Mouse (Mus musculus): ENCODE results near the gene Nlrc5. TPM values are rescaled to one million over a fixed set of nuclear protein-coding genes. Genes with fewer than 3 reads are reported as not detected.

The Nlrc5 gene
- polyA plus RNA-seq, 1 experiment: 56.8 TPM

- Histone ChIP-seq H3K36me3 (ENCODE audit: control insufficient read depth, insufficient read depth, low read length) (no peaks in the 10 kb centered on the region), H3K27me3 (ENCODE audit: control insufficient read depth, insufficient read depth, low read length) (no peaks in the 10 kb centered on the region), H3K4me1 (replicated peaks; ENCODE audit: control insufficient read depth, insufficient read depth, low read length) (peaks cover 3% of the 10 kb centered on the region; the same call in 1 of the 2 replicates), H3K27ac (ENCODE audit: control insufficient read depth, insufficient read depth, low read length) (no peak overlapping the region), H3K4me3 (ENCODE audit: control insufficient read depth, insufficient read depth, low read length) (no peak overlapping the region)
- 87% methylated on average over 1 of the region's 1 CpGs for whole genome bisulfite sequencing
- no peak for DNase-seq
- TF ChIP-seq POLR2A (IDR thresholded peaks at IDR 0.05; ENCODE audit: control insufficient read depth, extremely low read depth, insufficient read depth, low read length, poor library complexity) (no peak), CTCF (IDR thresholded peaks at IDR 0.05; ENCODE audit: borderline replicate concordance, control insufficient read depth, extremely low read depth, insufficient read depth, low read length, poor library complexity) (no peak)
Observed at GRCm38 (mm10) chr8:94493240-94493639, 59.1 kb downstream of the Nlrc5 start.

GRCm38 (mm10) chr8:94515430-94516208 is 81.5 kb downstream of the Nlrc5 start:
- Histone ChIP-seq H3K4me1 (replicated peaks; ENCODE audit: control insufficient read depth, insufficient read depth, low read length) (no peaks in the 10 kb centered on the region), H3K4me3 (ENCODE audit: control insufficient read depth, insufficient read depth, low read length) (no peak overlapping the region), H3K36me3 (ENCODE audit: control insufficient read depth, insufficient read depth, low read length) (no peaks in the 10 kb centered on the region), H3K27ac (ENCODE audit: control insufficient read depth, insufficient read depth, low read length) (no peak overlapping the region), H3K27me3 (ENCODE audit: control insufficient read depth, insufficient read depth, low read length) (no peaks in the 10 kb centered on the region)
- DNase-seq: no peak
- TF ChIP-seq CTCF (IDR thresholded peaks at IDR 0.05; ENCODE audit: borderline replicate concordance, control insufficient read depth, extremely low read depth, insufficient read depth, low read length, poor library complexity) (no peak), POLR2A (IDR thresholded peaks at IDR 0.05; ENCODE audit: control insufficient read depth, extremely low read depth, insufficient read depth, low read length, poor library complexity) (no peak)
- WGBS: 94% methylated on average over 5 of the region's 5 CpGs

- Histone ChIP-seq H3K27ac (ENCODE audit: control insufficient read depth, insufficient read depth, low read length) (no peak overlapping the region), H3K4me1 (replicated peaks; ENCODE audit: control insufficient read depth, insufficient read depth, low read length) (no peaks in the 10 kb centered on the region), H3K27me3 (ENCODE audit: control insufficient read depth, insufficient read depth, low read length) (no peaks in the 10 kb centered on the region), H3K4me3 (ENCODE audit: control insufficient read depth, insufficient read depth, low read length) (no peak overlapping the region), H3K36me3 (ENCODE audit: control insufficient read depth, insufficient read depth, low read length) (no peaks in the 10 kb centered on the region)
- TF ChIP-seq POLR2A (IDR thresholded peaks at IDR 0.05; ENCODE audit: control insufficient read depth, extremely low read depth, insufficient read depth, low read length, poor library complexity): no peak
- TF ChIP-seq CTCF (IDR thresholded peaks at IDR 0.05; ENCODE audit: borderline replicate concordance, control insufficient read depth, extremely low read depth, insufficient read depth, low read length, poor library complexity): no peak
- no peak for DNase-seq
- 86% methylated on average over 1 of the region's 1 CpGs for WGBS
Observed at GRCm38 (mm10) chr8:94516209-94516593, 82.0 kb downstream of the Nlrc5 start.

GRCm38 (mm10) chr8:94516766-94517165 is 82.6 kb downstream of the Nlrc5 start:
- no peak for TF ChIP-seq CTCF (IDR thresholded peaks at IDR 0.05; ENCODE audit: borderline replicate concordance, control insufficient read depth, extremely low read depth, insufficient read depth, low read length, poor library complexity)
- TF ChIP-seq POLR2A (IDR thresholded peaks at IDR 0.05; ENCODE audit: control insufficient read depth, extremely low read depth, insufficient read depth, low read length, poor library complexity): no peak
- H3K4me3 ChIP-seq (ENCODE audit: control insufficient read depth, insufficient read depth, low read length): no peak overlapping the region
- 85% methylated on average over 3 of the region's 3 CpGs for WGBS
- no peaks in the 10 kb centered on the region for H3K27me3 ChIP-seq (ENCODE audit: control insufficient read depth, insufficient read depth, low read length)
- no peaks in the 10 kb centered on the region for H3K4me1 ChIP-seq (replicated peaks; ENCODE audit: control insufficient read depth, insufficient read depth, low read length)
- no peak for DNase-seq
- H3K36me3 ChIP-seq (ENCODE audit: control insufficient read depth, insufficient read depth, low read length): no peaks in the 10 kb centered on the region
- H3K27ac ChIP-seq (ENCODE audit: control insufficient read depth, insufficient read depth, low read length): no peak overlapping the region

- 97% methylated on average over 10 of the region's 10 CpGs for WGBS
- H3K4me1 ChIP-seq (replicated peaks; ENCODE audit: control insufficient read depth, insufficient read depth, low read length): no peaks in the 10 kb centered on the region
- no peaks in the 10 kb centered on the region for H3K36me3 ChIP-seq (ENCODE audit: control insufficient read depth, insufficient read depth, low read length)
- no peak overlapping the region for H3K27ac ChIP-seq (ENCODE audit: control insufficient read depth, insufficient read depth, low read length)
- TF ChIP-seq CTCF (IDR thresholded peaks at IDR 0.05; ENCODE audit: borderline replicate concordance, control insufficient read depth, extremely low read depth, insufficient read depth, low read length, poor library complexity) (no peak), POLR2A (IDR thresholded peaks at IDR 0.05; ENCODE audit: control insufficient read depth, extremely low read depth, insufficient read depth, low read length, poor library complexity) (no peak)
- H3K4me3 ChIP-seq (ENCODE audit: control insufficient read depth, insufficient read depth, low read length): no peak overlapping the region
- H3K27me3 ChIP-seq (ENCODE audit: control insufficient read depth, insufficient read depth, low read length): no peaks in the 10 kb centered on the region
- DNase-seq: no peak
Observed at GRCm38 (mm10) chr8:94518331-94518730, 84.2 kb downstream of the Nlrc5 start.

- DNase-seq: no peak
Observed at GRCm38 (mm10) chr8:94519021-94519420, 84.9 kb downstream of the Nlrc5 start.

More at GRCm38 (mm10) chr8:94519021-94519420, 84.9 kb downstream of the Nlrc5 start:
- H3K27ac ChIP-seq (ENCODE audit: control insufficient read depth, insufficient read depth, low read length): no peak overlapping the region
- no peaks in the 10 kb centered on the region for H3K27me3 ChIP-seq (ENCODE audit: control insufficient read depth, insufficient read depth, low read length)
- TF ChIP-seq POLR2A (IDR thresholded peaks at IDR 0.05; ENCODE audit: control insufficient read depth, extremely low read depth, insufficient read depth, low read length, poor library complexity) (no peak), CTCF (IDR thresholded peaks at IDR 0.05; ENCODE audit: borderline replicate concordance, control insufficient read depth, extremely low read depth, insufficient read depth, low read length, poor library complexity) (no peak)
- no peaks in the 10 kb centered on the region for H3K4me1 ChIP-seq (replicated peaks; ENCODE audit: control insufficient read depth, insufficient read depth, low read length)
- WGBS: 94% methylated on average over 5 of the region's 5 CpGs
- no peaks in the 10 kb centered on the region for H3K36me3 ChIP-seq (ENCODE audit: control insufficient read depth, insufficient read depth, low read length)
- no peak overlapping the region for H3K4me3 ChIP-seq (ENCODE audit: control insufficient read depth, insufficient read depth, low read length)

Data from thymus, adult 2 months (tissue).